Mouse (Mus musculus) Muller cell, postnatal 12 days (primary cell): ENCODE measurements around the gene Ppp1r12a.

Experiments used
- DNase-seq: peaks from one replicate; pipeline ENCODE4 v3.0.0-alpha.2; 2015; ENCODE audit errors: inconsistent ontology term

Gene Ppp1r12a

DNA sequence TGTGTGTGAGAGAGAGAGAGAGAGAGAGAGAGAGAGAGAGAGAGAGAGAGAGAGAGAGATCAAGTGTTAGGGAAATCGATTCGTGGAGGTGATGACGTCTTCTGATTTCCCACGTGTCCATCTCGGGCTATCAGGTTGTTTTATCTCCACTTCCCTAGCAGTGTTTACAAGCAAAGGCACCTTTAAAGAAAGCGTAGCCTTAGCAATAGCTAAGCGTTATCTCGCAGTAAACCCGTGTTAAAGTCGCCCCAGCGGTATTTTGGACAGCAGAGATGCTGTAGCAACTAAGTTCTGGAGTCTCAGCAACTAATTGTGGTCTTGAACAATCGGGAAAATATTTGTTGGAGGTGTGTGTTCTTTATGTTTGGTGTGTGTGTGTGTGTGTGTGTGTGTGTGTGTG lies 171.6 kb downstream of the Ppp1r12a start:
- DNase-seq: peak; percentile 35
